Mouse (Mus musculus): ENCODE measurements around the gene Bloc1s2.
A peak's percentile ranks its signal among the peaks of the same experiment; 100 is the strongest.

GRCm38 (mm10) chr19:44128560-44128959 is 17.7 kb downstream of the Bloc1s2 start:
- TF ChIP-seq EP300 (IDR thresholded peaks at IDR 0.05; ENCODE audit: low read depth) (peak; percentile 53; the same call in 1 of the 2 replicates), CTCF (IDR thresholded peaks at IDR 0.05; ENCODE audit: low read depth) (no peak)
